Mouse (Mus musculus): ENCODE data around the gene Slit3.

- TF ChIP-seq CTCF (IDR thresholded peaks at IDR 0.05; ENCODE audit: low read depth), result no peak
- TF ChIP-seq EP300 (IDR thresholded peaks at IDR 0.05; ENCODE audit: low read depth), result peak; percentile 75
These were observed 172.2 kb downstream of the Slit3 start for GRCm38 (mm10) chr11:35293197-35293596.
